Mouse (Mus musculus) thymus, adult 2 months (tissue): ENCODE measurements around the gene Smg6. TPM values are rescaled to one million over a fixed set of nuclear protein-coding genes. Genes with fewer than 3 reads are reported as not detected.

Experiments
- DNase-seq: peaks from one replicate; pipeline ENCODE4 v3.0.0; 2021
- H3K27ac ChIP-seq: fragments of 200-500 bp; 2 replicates; pipeline ENCODE4 v1.5.1; 2012; ENCODE audit warnings: low read length, control low read depth; ENCODE audit not compliant: control insufficient read depth, insufficient read depth
- H3K27me3 ChIP-seq: fragments of 200-500 bp; 2 replicates; pipeline ENCODE4 v1.6.1; 2012; ENCODE audit warnings: mild to moderate bottlenecking, low read length, moderate library complexity, mixed read lengths; ENCODE audit not compliant: control insufficient read depth, insufficient read depth
- H3K36me3 ChIP-seq: fragments of 200-500 bp; 2 replicates; pipeline ENCODE4 v1.6.1; 2012; ENCODE audit warnings: mild to moderate bottlenecking, low read length, moderate library complexity; ENCODE audit not compliant: control insufficient read depth, insufficient read depth
- H3K4me1 ChIP-seq: fragments of 200-500 bp; replicated peaks from 2 replicates; pipeline ENCODE4 v1.6.1; 2012; ENCODE audit warnings: low read length; ENCODE audit not compliant: control insufficient read depth, insufficient read depth
- H3K4me3 ChIP-seq: fragments of 200-500 bp; 2 replicates; pipeline ENCODE4 v1.5.1; 2012; ENCODE audit warnings: mild to moderate bottlenecking, low read length, control low read depth, moderate library complexity; ENCODE audit not compliant: control insufficient read depth, insufficient read depth
- CTCF ChIP-seq: fragments of 200-500 bp; IDR thresholded peaks from 2 replicates; pipeline ENCODE4 v1.5.1; 2012; ENCODE audit warnings: mild to moderate bottlenecking, control low read depth, low read length, moderate library complexity, borderline replicate concordance; ENCODE audit not compliant: control insufficient read depth, poor library complexity, insufficient read depth; ENCODE audit errors: extremely low read depth
- POLR2A ChIP-seq: fragments of 200-500 bp; IDR thresholded peaks from 2 replicates; pipeline ENCODE4 v1.6.1; 2012; ENCODE audit warnings: mild to moderate bottlenecking, low read length, control low read depth, moderate library complexity; ENCODE audit not compliant: control insufficient read depth, poor library complexity, insufficient read depth; ENCODE audit errors: extremely low read depth
- WGBS: fragments of 180-500 bp; shearing (Covaris S2); methylation state at CpG from one replicate; pipeline ENCODE4 v1.1.7; 2018; 5-methylcytosine and 5-hydroxymethylcytosine counted together
- polyA plus RNA-seq: library from polyadenylated mRNA; depleted of rRNA; stranded (reverse); fragments of >200 nt; gene quantifications from 2 replicates; pipeline ENCODE4 v1.2.3, GENCODE M21; 2012

Smg6 gene
- polyA plus RNA-seq, 1 experiment: 69.7 TPM

DNA sequence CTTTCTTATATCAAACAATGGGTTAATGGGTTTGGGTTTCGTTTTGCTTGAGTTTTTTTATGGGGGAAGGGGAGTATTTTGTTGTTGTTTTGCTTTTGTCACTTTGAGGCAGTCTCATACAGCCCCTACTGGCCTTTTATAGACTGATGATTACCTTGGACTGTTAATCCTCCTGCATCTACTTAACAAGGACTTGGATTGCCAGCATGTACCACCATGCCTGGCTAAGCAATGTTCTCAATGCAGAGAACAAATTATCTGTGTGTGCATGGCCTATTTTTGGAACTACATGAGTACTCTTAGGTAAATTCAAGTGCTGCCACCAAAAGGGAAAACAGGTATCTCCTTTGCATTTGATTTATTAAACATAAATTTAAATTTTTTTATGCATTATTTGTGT, 157.4 kb downstream of the Smg6 start:
- H3K4me1 ChIP-seq: no peaks in the 10 kb centered on the region
- no peak overlapping the region for H3K27ac ChIP-seq
- H3K4me3 ChIP-seq: no peak overlapping the region
- peaks cover 4% of the 10 kb centered on the region; the same call in 1 of the 2 replicates for H3K36me3 ChIP-seq
- DNase-seq: no peak
- H3K27me3 ChIP-seq: no peaks in the 10 kb centered on the region
- WGBS: 93% methylated on average over 1 of the region's 1 CpGs
- TF ChIP-seq CTCF (no peak), POLR2A (no peak)

DNA sequence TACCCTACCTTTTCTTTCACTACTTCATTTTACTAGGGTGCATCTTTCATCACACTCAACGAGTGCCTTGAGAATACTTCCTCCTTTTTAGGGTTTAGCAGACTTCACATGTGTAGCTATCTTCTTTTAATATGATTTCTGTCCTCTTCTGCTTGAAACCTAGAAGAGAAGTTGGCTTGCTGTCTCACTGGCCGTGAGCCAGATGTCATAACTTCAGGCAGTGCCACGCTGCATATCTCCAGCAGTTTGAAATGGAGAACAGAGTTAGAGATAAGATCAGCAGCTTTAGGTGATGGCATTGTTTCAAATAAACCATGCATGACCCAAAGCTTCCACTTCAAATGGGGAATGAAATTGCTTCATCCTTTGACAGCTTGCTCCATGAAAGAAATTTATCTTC, 166.5 kb downstream of the Smg6 start:
- no peak overlapping the region for H3K4me3 ChIP-seq
- no peaks in the 10 kb centered on the region for H3K27me3 ChIP-seq
- H3K4me1 ChIP-seq: no peaks in the 10 kb centered on the region
- WGBS: 7% methylated on average over 3 of the region's 3 CpGs
- no peaks in the 10 kb centered on the region for H3K36me3 ChIP-seq
- H3K27ac ChIP-seq: no peak overlapping the region
- TF ChIP-seq POLR2A (no peak), CTCF (no peak)
- no peak for DNase-seq

DNA sequence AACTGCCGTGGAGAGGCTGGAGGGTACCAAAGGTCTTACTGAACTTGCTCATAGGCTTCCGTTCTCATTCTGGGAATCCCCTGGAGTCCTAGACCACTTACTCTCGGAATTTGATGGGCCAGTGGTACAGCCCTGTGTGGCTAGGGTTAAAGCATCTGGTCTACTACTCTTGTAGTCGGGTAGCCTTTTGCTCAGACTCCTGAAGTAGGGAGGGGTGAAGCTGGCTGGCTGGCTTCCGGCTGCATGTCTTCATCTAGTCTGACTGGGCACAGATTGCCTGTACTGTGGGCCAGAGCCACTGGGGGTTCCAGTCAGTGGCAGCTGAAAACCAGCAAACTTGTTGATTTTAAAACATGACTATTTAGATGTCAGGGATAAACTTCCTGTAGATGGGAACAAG, 167.0 kb downstream of the Smg6 start:
- TF ChIP-seq CTCF: no peak
- no peak for TF ChIP-seq POLR2A
- Histone ChIP-seq H3K36me3 (no peaks in the 10 kb centered on the region), H3K27ac (no peak overlapping the region), H3K4me3 (no peak overlapping the region), H3K4me1 (no peaks in the 10 kb centered on the region), H3K27me3 (no peaks in the 10 kb centered on the region)
- no peak for DNase-seq
- WGBS: 73% methylated on average over 5 of the region's 5 CpGs

DNA sequence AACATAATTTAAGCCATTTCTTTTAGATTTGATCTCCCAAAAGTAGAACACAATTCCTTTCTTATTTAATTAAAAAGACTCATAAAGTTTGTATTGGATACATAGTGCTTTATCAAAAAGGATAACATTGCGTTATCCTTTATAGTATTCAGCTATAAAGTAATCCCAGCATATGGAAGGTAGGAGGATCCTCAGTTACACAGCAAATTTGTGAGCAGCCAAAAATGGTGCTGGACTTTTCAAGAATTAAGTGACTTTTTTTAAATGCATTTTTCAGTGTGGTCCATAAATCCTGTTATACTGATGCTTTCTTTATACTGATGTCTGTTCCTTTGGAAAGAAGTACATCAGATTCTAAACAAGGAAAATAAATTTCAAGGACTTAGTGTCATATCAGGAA, 169.1 kb downstream of the Smg6 start:
- Histone ChIP-seq H3K4me1 (no peaks in the 10 kb centered on the region), H3K27me3 (no peaks in the 10 kb centered on the region), H3K27ac (no peak overlapping the region), H3K4me3 (no peak overlapping the region), H3K36me3 (no peaks in the 10 kb centered on the region; the same call in 1 of the 2 replicates)
- TF ChIP-seq POLR2A: no peak
- WGBS: 100% methylated on average over 1 of the region's 1 CpGs
- DNase-seq: no peak

DNA sequence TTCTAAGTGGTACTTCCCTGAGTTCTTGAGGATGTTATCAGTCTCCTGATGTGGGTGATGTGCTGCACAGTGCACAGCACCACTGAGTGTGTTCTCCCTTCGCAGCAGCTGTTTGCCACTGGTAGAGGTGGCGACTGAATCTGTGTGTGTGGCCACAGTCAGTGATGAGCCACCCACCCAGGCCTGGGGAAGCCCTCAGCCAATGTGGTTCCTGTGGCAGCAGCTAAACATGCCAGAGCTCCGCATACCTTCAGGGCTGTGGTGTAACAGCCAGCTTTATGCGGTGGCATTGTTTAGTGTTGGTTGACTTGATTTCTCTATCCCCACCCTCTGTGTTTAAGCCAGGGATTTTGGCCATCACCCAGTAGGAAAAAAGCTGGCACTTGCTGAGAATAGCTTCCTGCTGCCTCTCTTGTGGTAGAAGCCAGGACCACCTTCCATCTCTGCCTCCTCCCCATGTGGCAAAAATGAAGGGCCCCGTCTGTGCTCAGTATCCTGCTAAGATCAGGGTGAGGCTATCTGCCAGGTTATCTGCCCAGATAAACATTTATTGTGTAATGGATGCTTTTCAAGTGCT, 177.2 kb downstream of the Smg6 start:
- Histone ChIP-seq H3K27ac (no peak overlapping the region), H3K36me3 (no peaks in the 10 kb centered on the region; the same call in 1 of the 2 replicates), H3K4me3 (no peak overlapping the region), H3K27me3 (no peaks in the 10 kb centered on the region), H3K4me1 (no peaks in the 10 kb centered on the region)
- no peak for DNase-seq
- no peak for TF ChIP-seq POLR2A
- TF ChIP-seq CTCF: no peak
- WGBS: 39% methylated on average over 5 of the region's 5 CpGs

DNA sequence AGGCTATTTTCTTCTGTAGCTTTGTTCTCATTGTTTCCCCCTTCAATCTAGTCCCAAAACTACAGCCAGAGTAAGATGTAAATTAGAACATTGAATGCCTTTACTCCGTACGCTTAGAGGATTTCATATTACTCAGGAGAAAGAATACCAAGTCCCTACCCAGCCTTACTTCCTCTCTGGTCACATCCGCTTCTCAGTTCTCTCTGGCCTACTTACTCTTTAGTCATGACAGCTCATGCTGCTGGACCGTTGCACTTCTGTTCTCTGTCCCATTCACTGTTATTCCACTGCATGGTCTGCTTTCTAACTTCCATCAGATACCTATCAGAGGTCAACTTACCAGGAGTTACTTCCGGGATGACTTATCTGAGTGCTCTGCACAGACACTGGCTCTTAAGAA, 181.0 kb downstream of the Smg6 start:
- WGBS: 71% methylated on average over 5 of the region's 5 CpGs
- no peak overlapping the region for H3K27ac ChIP-seq
- H3K4me3 ChIP-seq: no peak overlapping the region
- H3K36me3 ChIP-seq: no peaks in the 10 kb centered on the region
- DNase-seq: no peak
- no peaks in the 10 kb centered on the region for H3K27me3 ChIP-seq
- TF ChIP-seq CTCF (no peak), POLR2A (no peak)
- H3K4me1 ChIP-seq: no peaks in the 10 kb centered on the region

DNA sequence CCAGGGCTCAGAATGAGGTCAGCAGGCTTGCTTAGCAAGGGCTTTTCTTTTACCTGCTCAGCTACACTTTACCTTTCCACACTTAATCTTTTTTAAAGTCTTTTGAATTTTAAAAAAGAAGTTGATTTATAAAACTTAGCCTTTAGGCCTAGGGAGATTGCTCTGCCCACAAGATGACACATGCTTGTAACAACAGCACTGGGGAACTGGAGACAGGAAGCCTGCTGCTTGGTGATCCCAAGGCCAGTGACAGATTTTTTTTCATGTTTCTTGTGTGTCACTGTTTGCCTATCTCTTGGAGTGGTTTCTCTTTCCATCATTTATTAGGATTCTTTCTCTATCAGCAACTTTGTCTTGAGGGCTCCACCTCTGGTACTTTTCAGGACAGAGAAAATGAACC, 183.3 kb downstream of the Smg6 start:
- no peaks in the 10 kb centered on the region for H3K4me1 ChIP-seq
- no peak overlapping the region for H3K4me3 ChIP-seq
- no peak for DNase-seq
- H3K27ac ChIP-seq: no peak overlapping the region
- H3K36me3 ChIP-seq: no peaks in the 10 kb centered on the region
- H3K27me3 ChIP-seq: no peaks in the 10 kb centered on the region
- TF ChIP-seq CTCF: no peak
- TF ChIP-seq POLR2A: no peak
